ENCODE assay signal across 21 mouse cellular contexts in genomic region chr15:26262336-26262735, GRCm38 (mm10). TPM values are rescaled to one million over a fixed set of nuclear protein-coding genes. Genes with fewer than 3 reads are reported as not detected.
"Had no signal": no experiment of that assay in that cellular context is flagged by ENCODE, and none has a peak within 500 bp of the region (broad histone marks: within the 10 kb centered on the region; RNA-seq: fewer than 3 reads in every experiment).

No protein-coding gene starts in this region.

- H3K4me1 ChIP-seq: neural tube, embryonic 13.5 days; neural tube, embryonic 15.5 days; stomach, embryonic 15.5 days had no signal

- H3K4me2 ChIP-seq: neural tube, embryonic 13.5 days; neural tube, embryonic 15.5 days; stomach, embryonic 15.5 days had no signal

- H3K4me3 ChIP-seq: neural tube, embryonic 13.5 days; neural tube, embryonic 15.5 days; stomach, embryonic 15.5 days had no signal

- DNase-seq: retina, postnatal 1 day; right cerebral cortex, adult 18-20 months; right cerebral cortex, postnatal 14 days; right cerebral cortex, postnatal 25 days; right cerebral cortex, postnatal 4 days; spleen, adult 18-20 months; thymus, adult 18-20 months; thymus, adult 2 months; thymus, postnatal 14 days; thymus, postnatal 25 days; thymus, postnatal 36 days; thymus, postnatal 4 days had no signal

- H3K27me3 ChIP-seq: neural tube, embryonic 13.5 days; neural tube, embryonic 15.5 days; stomach, embryonic 15.5 days had no signal

- H3K9me3 ChIP-seq: neural tube, embryonic 13.5 days; neural tube, embryonic 15.5 days; stomach, embryonic 15.5 days had no signal

- H3K9ac ChIP-seq: neural tube, embryonic 13.5 days; neural tube, embryonic 15.5 days; stomach, embryonic 15.5 days had no signal

- H3K27ac ChIP-seq: neural tube, embryonic 13.5 days; neural tube, embryonic 15.5 days; stomach, embryonic 15.5 days; stomach, postnatal 0 days had no signal

- H3K36me3 ChIP-seq: neural tube, embryonic 13.5 days; neural tube, embryonic 15.5 days; stomach, embryonic 15.5 days had no signal

RNA-seq across cellular contexts. Expression of gene March11, which starts 46.5 kb away (rescaled TPM):
- total RNA-seq: neutrophil, adult 5-6 weeks had no signal
- polyA plus RNA-seq: small intestine, adult 2 months; spleen, adult 2 months; stomach, postnatal 0 days; thymus, postnatal 0 days; urinary bladder, adult 2 months had no signal
